Mouse (Mus musculus) MEL-GATA-1-ER (cell line): ENCODE results near the gene Nat8.
A peak's percentile ranks its signal among the peaks of the same experiment; 100 is the strongest.
"Not testable (repeated sequence)": the region's sequence is repeated elsewhere in the genome, so short reads cannot be mapped to it uniquely, and the experiment has no call there.

Experiments used
- DNase-seq: peaks from one replicate; pipeline ENCODE4 v3.0.0-alpha.2; 2012; ENCODE audit warnings: low read depth; ENCODE audit errors: extremely low read depth

Nat8 gene

GRCm38 (mm10) chr6:85831796-85832321 lies at the start of gene Nat8:
Gene Nat8 (minus strand): TSS chr6:85832082.
- DNase-seq: no peak

DNA sequence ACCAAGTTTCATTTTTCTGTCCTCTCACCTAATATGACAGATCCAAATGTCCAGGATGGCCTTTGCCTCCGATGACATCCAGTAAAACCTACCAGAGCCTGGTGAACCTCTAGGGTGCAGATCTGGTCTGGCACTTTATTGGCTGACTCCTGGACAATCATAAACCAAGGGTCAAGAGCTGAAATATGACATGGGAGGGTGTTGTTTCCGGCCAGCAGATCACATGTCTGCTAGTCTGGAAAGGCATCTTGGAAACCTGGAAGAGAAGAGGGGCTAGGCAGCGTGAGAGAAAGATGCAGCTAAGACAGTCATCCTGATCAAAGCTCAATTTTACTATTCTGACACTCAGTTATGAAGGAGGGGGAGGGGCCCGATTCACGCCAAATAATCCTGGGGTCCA lies 37.1 kb upstream of the Nat8 start, which contains the start of gene Nat8f2:
TSS of gene Nat8f2 (minus strand) at position 153 of the 400 bp plus-strand sequence.
- not testable (repeated sequence) for DNase-seq

DNA sequence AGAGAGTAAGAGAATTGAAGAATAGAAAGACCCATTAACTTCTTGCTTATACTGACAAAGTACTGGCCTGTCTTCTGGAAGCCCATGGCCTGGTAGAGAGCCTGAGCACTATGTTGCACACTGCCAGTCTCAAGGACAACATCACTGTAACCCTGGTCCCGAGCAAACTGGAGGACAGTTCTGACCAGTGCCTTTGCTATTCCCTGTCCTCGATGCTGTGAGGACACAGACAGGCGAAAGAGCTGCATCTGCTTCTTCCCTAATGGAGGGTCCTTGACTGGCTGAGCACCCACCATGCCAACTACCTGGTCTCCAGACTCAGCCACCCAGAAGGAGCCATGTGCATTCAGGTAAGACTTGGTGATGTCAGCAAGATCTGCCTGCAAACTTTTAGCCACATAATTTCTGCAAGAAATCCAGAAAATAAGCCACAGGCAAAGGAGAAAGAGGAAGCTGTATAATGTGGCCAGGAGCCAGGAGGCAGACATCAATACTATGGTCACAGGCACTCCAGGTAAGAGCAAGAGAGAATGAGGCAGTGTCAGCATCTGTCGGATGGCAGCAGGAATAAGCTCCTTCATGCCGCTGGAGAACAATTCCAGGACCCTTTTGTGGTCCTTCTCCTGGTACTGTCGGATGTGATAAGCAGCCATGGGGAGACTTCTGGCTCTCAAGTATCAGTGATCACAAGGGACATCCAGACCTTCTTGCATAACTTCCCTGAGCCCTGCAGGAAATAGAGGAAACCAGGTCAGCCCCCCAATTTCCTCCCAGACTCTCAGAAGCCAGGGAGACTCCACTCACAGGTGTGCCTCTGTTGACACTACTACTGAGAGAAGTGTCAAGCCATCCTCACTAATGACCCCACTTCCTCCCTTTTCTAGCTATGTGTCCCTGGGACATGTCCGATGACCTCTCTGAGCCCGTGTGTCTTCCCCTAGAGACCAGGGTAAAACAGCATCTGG lies 36.1 kb upstream of the Nat8 start:
- DNase-seq: peak; percentile 3

- DNase-seq: not testable (repeated sequence)
These were observed 35.1 kb upstream of the Nat8 start for GRCm38 (mm10) chr6:85866995-85867394.

DNA sequence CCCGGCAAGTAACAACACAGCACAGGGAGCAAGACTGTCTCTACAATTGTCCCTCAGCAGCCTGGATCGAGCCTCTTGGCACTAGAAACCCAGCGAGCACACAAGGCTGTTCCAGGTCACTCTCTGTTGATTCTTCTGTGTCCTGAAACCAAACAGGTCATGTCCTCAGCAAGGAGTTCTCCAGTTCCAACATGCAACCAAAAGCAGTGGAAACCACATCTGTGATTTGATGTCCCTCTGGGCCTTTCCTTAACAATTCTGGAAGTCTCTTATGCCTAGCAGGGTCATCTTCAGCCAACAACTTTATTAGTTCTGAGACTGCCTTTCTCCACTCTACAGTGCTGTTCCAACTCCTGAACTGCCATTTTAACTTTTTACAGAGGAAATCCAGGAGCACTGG lies 34.3 kb upstream of the Nat8 start:
- not testable (repeated sequence) for DNase-seq

DNA sequence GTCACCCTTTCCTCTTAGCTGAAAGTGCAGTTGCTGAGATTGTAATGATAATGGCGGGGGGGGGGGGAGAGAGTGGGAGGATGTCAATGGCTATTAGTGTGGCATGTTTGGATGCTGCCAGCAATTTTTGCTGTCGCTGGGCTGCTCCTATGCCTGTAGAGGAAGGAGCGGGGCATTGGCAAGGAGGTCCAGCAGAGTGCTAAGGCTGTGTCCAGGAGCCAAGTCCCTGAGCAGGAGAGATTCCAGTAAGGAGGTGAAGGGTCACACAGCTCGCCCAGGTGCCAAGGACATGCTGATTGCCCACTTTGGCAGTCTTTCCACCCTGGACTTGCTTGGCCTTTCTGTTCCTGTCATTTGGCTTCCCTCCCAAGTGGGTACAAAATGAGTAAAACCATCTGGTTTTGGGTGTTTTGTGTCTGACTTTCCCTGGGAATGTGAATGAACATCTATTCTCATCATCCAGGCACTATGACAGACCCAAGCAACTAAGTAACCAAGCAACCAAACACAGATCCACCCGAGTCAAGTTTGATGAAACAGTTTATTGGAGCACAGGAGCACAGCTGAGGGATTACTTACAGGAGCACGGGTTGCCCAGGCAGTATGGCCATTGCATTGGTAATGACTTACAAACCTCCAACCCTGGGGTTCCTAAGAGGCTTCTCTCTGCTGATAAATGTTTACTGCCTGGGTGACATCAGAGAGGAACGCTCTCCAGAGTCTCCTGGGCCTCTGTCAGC lies 33.2 kb upstream of the Nat8 start:
- not testable (repeated sequence) for DNase-seq

DNA sequence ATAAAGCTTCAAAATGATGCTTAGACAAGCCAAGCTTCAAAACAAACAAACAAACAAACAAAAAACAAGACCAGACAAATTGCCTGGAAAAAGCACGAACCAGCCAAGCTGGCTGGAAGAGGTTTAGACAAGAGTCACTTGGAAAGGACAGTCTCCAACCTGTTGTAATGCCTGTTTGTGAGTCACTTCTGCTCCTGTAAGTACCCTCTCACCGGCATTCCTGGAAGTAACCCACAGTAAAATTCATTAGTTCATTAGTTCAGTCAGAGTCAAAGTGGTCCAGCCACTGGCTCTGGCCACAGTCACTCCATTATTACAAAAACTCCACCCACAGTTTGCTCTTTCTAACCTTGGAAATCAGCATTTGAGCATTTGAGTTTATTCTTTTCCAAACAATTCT lies 32.0 kb upstream of the Nat8 start:
- no peak for DNase-seq

- DNase-seq: no peak
These were observed 31.3 kb upstream of the Nat8 start for GRCm38 (mm10) chr6:85863136-85863535.

GRCm38 (mm10) chr6:85862565-85862964 lies 30.7 kb upstream of the Nat8 start:
- DNase-seq: no peak

DNA sequence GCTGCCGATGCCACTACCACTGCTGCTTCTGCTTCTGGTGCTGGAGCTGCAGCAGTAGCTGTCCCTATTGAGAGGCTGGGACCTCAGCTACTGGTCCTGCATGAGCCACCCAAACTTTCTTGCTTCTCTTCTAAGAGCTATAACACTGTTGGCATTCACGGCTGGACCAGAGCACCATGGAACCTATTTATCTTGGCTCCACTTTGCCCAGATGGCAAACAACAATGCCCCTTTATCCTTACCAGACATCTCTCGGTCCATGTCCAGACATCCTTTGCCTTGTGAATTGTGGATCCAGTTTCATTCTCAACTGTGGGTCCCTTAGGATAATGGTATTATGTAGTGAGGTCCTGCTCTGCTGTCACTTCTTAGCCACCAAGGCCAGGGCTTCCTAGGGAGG lies 29.4 kb upstream of the Nat8 start:
- no peak for DNase-seq

GRCm38 (mm10) chr6:85856194-85856678 lies 24.4 kb upstream of the Nat8 start:
- DNase-seq: no peak

- no peak for DNase-seq
These were observed 21.6 kb upstream of the Nat8 start for GRCm38 (mm10) chr6:85853481-85853880.

DNA sequence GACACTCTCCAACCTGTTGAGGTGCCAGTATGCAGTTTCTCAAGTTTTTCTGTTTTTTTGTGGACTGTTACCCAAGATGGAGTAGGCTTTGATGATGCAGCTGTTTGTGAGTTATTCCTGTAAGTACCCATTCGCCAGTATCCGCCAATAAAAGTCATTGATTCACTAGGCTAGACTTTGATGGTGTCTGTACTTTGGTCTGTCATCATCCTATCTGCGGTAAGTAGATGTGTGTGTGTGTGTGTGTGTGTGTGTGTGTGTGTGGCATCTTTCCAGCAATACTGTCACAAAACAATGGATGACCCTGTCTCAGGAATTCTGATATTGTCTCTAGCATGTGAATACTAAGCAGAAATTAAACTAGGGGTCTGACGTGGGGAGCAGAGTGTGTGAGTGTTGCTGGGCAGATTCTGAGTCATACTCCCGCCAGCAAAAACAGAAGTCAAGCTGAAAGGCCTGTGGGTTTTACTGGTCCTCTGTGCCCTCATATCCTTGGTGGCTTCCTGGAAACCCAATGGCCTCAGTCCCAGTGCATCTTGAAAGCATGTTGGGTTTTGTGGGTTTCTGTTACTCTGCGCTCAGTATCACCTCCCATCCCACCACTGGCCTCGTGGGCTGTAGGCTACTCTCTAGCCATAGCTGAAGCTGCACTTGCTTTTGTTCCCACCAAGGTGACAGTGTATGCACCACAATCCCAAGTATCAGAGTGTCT lies 19.3 kb upstream of the Nat8 start:
- DNase-seq: no peak

DNA sequence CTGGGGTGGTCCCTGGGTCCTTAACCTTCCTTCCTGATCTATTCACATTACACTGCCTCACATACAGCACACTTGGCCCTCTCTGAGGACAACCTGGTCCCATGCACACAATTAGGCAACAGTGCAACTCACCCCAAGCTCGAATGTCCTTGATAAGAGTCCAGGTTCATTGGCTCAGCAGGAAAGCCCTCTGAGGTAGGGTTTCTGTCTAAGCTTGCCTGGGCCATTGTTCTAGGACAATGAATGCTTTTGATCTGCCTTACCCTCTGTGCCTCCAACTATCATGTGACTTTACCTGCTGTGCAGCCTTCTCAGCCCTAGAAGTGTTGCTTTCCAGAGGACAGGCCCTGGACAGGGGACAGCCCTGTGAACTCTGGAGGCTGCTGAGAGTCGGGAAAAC lies 17.4 kb upstream of the Nat8 start:
- DNase-seq: no peak

GRCm38 (mm10) chr6:85848140-85848539 lies 16.3 kb upstream of the Nat8 start:
- DNase-seq: no peak

- DNase-seq: no peak
These were observed 15.0 kb upstream of the Nat8 start for GRCm38 (mm10) chr6:85846921-85847320.

GRCm38 (mm10) chr6:85843677-85844458 lies 12.0 kb upstream of the Nat8 start:
- DNase-seq: not testable (repeated sequence)

- DNase-seq: no peak
These were observed 8.1 kb upstream of the Nat8 start for GRCm38 (mm10) chr6:85839982-85840381.

DNA sequence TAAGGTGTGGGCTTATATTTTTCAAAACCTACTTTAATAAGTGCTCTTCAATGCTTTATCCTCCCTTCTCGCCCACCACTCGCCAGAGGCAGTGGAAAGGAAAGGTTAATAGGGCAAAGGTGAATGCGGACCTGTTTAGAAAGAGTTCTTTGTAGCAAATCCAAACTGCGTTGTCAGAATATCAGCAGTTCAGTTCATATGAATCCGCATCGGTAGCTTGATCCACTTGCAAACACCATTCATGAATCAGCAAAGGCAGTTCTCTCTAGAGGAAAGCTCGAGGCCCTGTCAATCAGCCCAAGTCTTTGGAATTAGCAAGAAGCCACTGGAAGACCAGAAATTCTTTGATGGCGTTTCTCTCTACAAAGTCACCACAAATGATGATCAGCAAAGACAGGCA lies 6.8 kb upstream of the Nat8 start:
- no peak for DNase-seq

DNA sequence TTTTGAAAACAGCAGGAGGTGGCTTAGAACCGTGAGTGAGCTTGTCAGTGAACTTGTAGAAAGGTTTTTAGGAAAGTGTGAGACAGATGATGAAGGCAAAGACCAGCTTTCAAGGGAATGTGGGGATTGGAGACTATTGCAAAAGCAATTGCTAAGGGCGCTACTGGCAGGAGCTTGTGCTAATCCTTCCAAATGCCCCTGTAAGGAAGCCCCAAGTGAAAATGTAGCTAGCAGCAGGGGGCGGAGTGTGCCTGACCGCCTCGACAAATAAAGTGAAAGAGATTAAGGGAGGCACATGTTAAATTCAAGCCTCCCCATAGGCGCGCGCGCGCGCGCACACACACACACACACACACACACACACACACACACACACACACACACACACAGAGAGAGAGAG lies 5.4 kb upstream of the Nat8 start:
- DNase-seq: not testable (repeated sequence)
